Mouse (Mus musculus) monocyte, adult 5-6 weeks (primary cell): Measurements from ENCODE around the gene Olfr1025-ps1. TPM values are rescaled to one million over a fixed set of nuclear protein-coding genes. Genes with fewer than 3 reads are reported as not detected.

Experiments used
- ATAC-seq: fragments of 153-309, 156-312 bp; replicated peaks from 2 replicates; pipeline ENCODE4 v1.8.0; 2017; ENCODE audit warnings: mild to moderate bottlenecking; ENCODE audit not compliant: low TSS enrichment, insufficient number of reproducible peaks, severe bottlenecking, poor library complexity, low FRiP score
- total RNA-seq: library from RNA; stranded (forward); fragments of 200-1000, 200-491, 200-594 nt; gene quantifications from 3 replicates; pipeline ENCODE4 v1.2.3, GENCODE M21; 2017

Olfr1025-ps1 gene
- 0.11 TPM in 1 of 3 replicates, not detected in the others for total RNA-seq

DNA sequence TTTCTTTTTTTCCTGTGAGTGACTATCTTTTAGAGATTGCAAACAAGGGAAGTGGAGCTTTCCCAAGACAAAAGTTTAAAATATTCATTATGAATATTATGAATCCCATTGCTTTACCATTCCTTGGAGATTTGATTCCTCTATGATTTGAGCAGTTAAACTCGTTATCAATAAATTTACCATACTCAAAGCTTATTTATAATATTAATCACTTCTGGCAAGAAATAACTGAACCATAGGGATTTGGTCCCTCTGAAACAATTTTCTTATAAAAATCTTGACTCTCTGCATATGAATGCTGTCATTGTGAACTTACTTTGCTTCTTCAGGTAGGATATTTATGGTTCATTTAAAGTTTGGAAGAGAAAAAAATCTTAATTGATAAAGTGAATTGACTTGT is at the start of gene Olfr1025-ps1:
Gene Olfr1025-ps1, plus strand, starts transcription at position 301 of the 400 bp plus-strand sequence.
- ATAC-seq, result no peak

- no peak for ATAC-seq
These were observed 46.7 kb upstream of the Olfr1025-ps1 start, which contains the start of gene Olfr1022 for GRCm38 (mm10) chr2:85868294-85868693. Olfr1022 (plus strand) TSS chr2:85868594.

GRCm38 (mm10) chr2:85885340-85885739 is 29.7 kb upstream of the Olfr1025-ps1 start, which contains the start of gene Olfr1023:
Olfr1023 (plus strand) TSS chr2:85885640.
- ATAC-seq, result no peak

DNA sequence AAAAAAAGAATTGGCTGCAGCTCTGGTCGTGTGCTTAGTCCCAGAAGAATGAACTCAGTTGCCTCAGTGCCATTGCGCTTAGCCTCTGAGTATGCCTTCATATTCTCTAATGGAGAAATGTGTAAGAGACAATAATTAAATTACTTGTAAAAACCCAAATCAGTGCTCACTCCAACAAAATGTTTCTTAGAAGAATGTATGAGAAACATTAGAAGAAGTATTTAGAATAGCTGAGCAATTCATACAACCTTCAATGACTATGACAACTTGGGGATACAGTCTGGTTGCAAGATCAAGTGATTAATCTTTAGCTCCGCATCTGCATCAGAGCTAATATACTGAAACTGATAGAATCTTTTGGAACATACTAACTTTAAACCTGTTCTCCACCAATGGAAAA is 10.0 kb upstream of the Olfr1025-ps1 start, which contains the start of gene Olfr1024:
Gene Olfr1024, minus strand, starts transcription at position 101 of the 400 bp plus-strand sequence.
- ATAC-seq, result no peak

DNA sequence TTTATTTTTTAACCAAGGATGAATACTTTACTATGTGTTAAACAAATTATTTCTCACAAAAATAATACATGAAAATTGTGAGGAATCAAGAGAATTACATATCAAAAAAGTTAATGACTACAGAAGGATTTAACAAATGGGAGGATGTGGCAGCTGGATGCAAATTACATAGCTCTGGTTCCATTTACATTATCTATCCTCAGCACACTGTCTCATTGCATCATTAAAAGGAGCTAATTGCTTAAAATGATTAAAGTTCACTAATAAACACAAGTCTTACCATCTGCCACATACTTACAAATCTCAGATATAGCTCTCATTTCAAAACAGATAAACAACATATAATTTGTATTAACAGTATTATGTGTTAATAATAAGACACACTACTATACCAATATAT is 1.8 kb upstream of the Olfr1025-ps1 start:
- no peak for ATAC-seq

- ATAC-seq, result no peak
These were observed 6.3 kb downstream of the Olfr1025-ps1 start, which contains the start of gene Olfr1026 for GRCm38 (mm10) chr2:85921258-85921657. Olfr1026 (plus strand) TSS chr2:85921558.

DNA sequence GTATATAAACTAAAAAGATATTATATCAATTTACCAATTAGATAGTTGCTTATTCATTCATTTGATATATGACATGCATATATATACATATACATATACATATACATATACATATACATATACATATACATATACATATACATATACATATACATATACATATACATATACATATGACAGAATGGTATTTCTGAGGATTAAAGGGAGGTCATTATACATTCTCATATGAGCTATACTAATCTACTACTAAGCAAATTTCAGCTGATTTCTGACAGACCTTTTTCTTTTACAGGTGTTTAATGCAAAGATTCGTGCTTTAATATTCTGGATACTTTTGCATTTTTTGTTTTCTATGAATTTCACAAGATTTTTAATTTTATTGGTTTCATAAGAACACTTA is 35.1 kb downstream of the Olfr1025-ps1 start, which contains the start of gene Olfr1028:
Gene Olfr1028, plus strand, starts transcription at position 301 of the 400 bp plus-strand sequence.
- no peak for ATAC-seq

Other genes with a start within 250 kb of the Olfr1025-ps1 start
- not detected in 3 replicates for gene Olfr1006, start 236.4 kb upstream of the Olfr1025-ps1 start, total RNA-seq
- gene Olfr1008, start 225.8 kb upstream of the Olfr1025-ps1 start, total RNA-seq, result not detected in 3 replicates
- not detected in 3 replicates for gene Olfr1009, start 199.8 kb upstream of the Olfr1025-ps1 start, total RNA-seq
- not detected in 3 replicates for gene Olfr1012, start 152.4 kb upstream of the Olfr1025-ps1 start, total RNA-seq
- gene Olfr1013, start 148.1 kb upstream of the Olfr1025-ps1 start, total RNA-seq, result not detected in 3 replicates
- not detected in 3 replicates for gene Olfr1014, start 142.5 kb upstream of the Olfr1025-ps1 start, total RNA-seq
- not detected in 3 replicates for gene Olfr1015, start 133.2 kb upstream of the Olfr1025-ps1 start, total RNA-seq
- not detected in 3 replicates for gene Olfr1016, start 112.6 kb upstream of the Olfr1025-ps1 start, total RNA-seq
- gene Olfr1018, start 96.7 kb upstream of the Olfr1025-ps1 start, total RNA-seq, result 0.43 TPM in 1 of 3 replicates, not detected in the others
- gene Olfr1019, start 69.7 kb upstream of the Olfr1025-ps1 start, total RNA-seq, result not detected in 3 replicates
- not detected in 3 replicates for gene Olfr1020, start 68.2 kb upstream of the Olfr1025-ps1 start, total RNA-seq
- not detected in 3 replicates for gene Olfr1022, start 46.6 kb upstream of the Olfr1025-ps1 start, total RNA-seq
- gene Olfr1023, start 29.6 kb upstream of the Olfr1025-ps1 start, total RNA-seq, result not detected in 3 replicates
- not detected in 3 replicates for gene Olfr1024, start 10.1 kb upstream of the Olfr1025-ps1 start, total RNA-seq
- not detected in 3 replicates for gene Olfr1026, start 6.4 kb downstream of the Olfr1025-ps1 start, total RNA-seq
- not detected in 3 replicates for gene Olfr1028, start 35.2 kb downstream of the Olfr1025-ps1 start, total RNA-seq
- not detected in 3 replicates for gene Olfr1029, start 58.7 kb downstream of the Olfr1025-ps1 start, total RNA-seq
- gene Olfr1030, start 64.1 kb downstream of the Olfr1025-ps1 start, total RNA-seq, result not detected in 3 replicates
- not detected in 3 replicates for gene Olfr1031, start 75.1 kb downstream of the Olfr1025-ps1 start, total RNA-seq
- gene Olfr1032, start 90.3 kb downstream of the Olfr1025-ps1 start, total RNA-seq, result not detected in 3 replicates
- 0.19 to 0.39 TPM in 2 of 3 replicates, not detected in the other for gene Olfr1033, start 105.4 kb downstream of the Olfr1025-ps1 start, total RNA-seq
- not detected in 3 replicates for gene Olfr1034, start 130.7 kb downstream of the Olfr1025-ps1 start, total RNA-seq
- gene Olfr1036, start 158.8 kb downstream of the Olfr1025-ps1 start, total RNA-seq, result not detected in 3 replicates
- not detected in 3 replicates for gene Olfr1037, start 172.2 kb downstream of the Olfr1025-ps1 start, total RNA-seq
- gene Olfr1039, start 220.7 kb downstream of the Olfr1025-ps1 start, total RNA-seq, result not detected in 3 replicates
- not detected in 3 replicates for gene Olfr1040, start 231.5 kb downstream of the Olfr1025-ps1 start, total RNA-seq
- gene Olfr1042, start 246.6 kb downstream of the Olfr1025-ps1 start, total RNA-seq, result not detected in 3 replicates